Mouse (Mus musculus): ENCODE results near the gene Vmn1r204.
"Not testable (repeated sequence)": the region's sequence is repeated elsewhere in the genome, so short reads cannot be mapped to it uniquely, and the experiment has no call there.

Vmn1r204 gene

GRCm38 (mm10) chr13:22552898-22553297, at the start of gene Vmn1r204:
Vmn1r204 (plus strand) TSS chr13:22553198.
- DNase-seq (ENCODE audit: low spot score in 2 of 2), result not testable (repeated sequence)

GRCm38 (mm10) chr13:22505281-22505680, 47.7 kb upstream of the Vmn1r204 start, which contains the start of gene Vmn1r202:
Vmn1r202 (minus strand) TSS chr13:22505381.
- DNase-seq (ENCODE audit: low spot score in 2 of 2), result no peak

GRCm38 (mm10) chr13:22517814-22518213, 35.2 kb upstream of the Vmn1r204 start, which contains the start of gene Vmn1r203:
Vmn1r203 (plus strand) TSS chr13:22518114.
- no peak for DNase-seq (ENCODE audit: low spot score in 2 of 2)

GRCm38 (mm10) chr13:22574911-22575310, 21.9 kb downstream of the Vmn1r204 start:
- DNase-seq (ENCODE audit: low spot score in 2 of 2), result not testable (repeated sequence)

GRCm38 (mm10) chr13:22583336-22583735, 30.3 kb downstream of the Vmn1r204 start:
- DNase-seq (ENCODE audit: low spot score in 2 of 2), result not testable (repeated sequence)

GRCm38 (mm10) chr13:22592900-22593299, 39.9 kb downstream of the Vmn1r204 start, which contains the start of gene Vmn1r205:
Vmn1r205 (minus strand) TSS chr13:22593000.
- DNase-seq (ENCODE audit: low spot score in 2 of 2), result no peak
